ENCODE assay signal across 35 mouse cellular contexts in the genomic region with DNA sequence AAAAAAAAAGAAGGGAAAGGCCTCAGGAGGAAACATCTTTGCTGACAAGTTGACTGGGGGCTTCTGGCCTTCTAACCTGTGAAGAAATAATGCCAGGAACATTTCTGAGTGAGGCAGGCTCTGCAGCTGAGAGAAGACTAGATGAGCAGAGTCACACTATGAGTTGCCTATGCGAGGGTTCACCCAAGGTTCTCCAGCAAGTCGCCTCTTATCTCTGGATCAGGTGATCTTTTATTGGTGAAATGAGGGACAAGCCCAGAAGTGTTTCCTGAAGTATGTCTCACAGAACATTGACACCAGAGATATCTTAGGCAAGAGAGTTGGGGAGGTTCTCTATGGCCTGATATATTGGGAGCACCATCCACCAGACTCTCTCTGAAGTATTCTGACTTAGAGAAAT. TPM values are rescaled to one million over a fixed set of nuclear protein-coding genes. Genes with fewer than 3 reads are reported as not detected.
"Had no signal": no experiment of that assay in that cellular context is flagged by ENCODE, and none has a peak within 500 bp of the region (broad histone marks: within the 10 kb centered on the region; RNA-seq: fewer than 3 reads in every experiment).

No protein-coding gene starts in this region.

- H3K4me3 ChIP-seq: embryonic facial prominence, embryonic 10.5 days; embryonic facial prominence, embryonic 12.5 days; embryonic facial prominence, embryonic 13.5 days; embryonic facial prominence, embryonic 15.5 days; erythroblast, embryonic 14.5 days; forebrain, embryonic 10.5 days; forebrain, embryonic 12.5 days; forebrain, embryonic 13.5 days; forebrain, embryonic 15.5 days; gastrocnemius, adult 2 months; heart, adult 2 months had no signal

- H3K9me3 ChIP-seq: embryonic facial prominence, embryonic 10.5 days; embryonic facial prominence, embryonic 12.5 days; embryonic facial prominence, embryonic 13.5 days; embryonic facial prominence, embryonic 15.5 days; forebrain, embryonic 10.5 days; forebrain, embryonic 12.5 days; forebrain, embryonic 13.5 days; forebrain, embryonic 15.5 days had no signal

- H3K4me1 ChIP-seq: embryonic facial prominence, embryonic 10.5 days; embryonic facial prominence, embryonic 12.5 days; embryonic facial prominence, embryonic 13.5 days; embryonic facial prominence, embryonic 15.5 days; forebrain, embryonic 10.5 days; forebrain, embryonic 12.5 days; forebrain, embryonic 13.5 days; forebrain, embryonic 15.5 days had no signal

- H3K9ac ChIP-seq: embryonic facial prominence, embryonic 12.5 days; embryonic facial prominence, embryonic 13.5 days; embryonic facial prominence, embryonic 15.5 days; forebrain, embryonic 12.5 days; forebrain, embryonic 13.5 days; forebrain, embryonic 15.5 days; forebrain, postnatal 0 days had no signal

- H3K36me3 ChIP-seq: embryonic facial prominence, embryonic 10.5 days; embryonic facial prominence, embryonic 12.5 days; embryonic facial prominence, embryonic 13.5 days; embryonic facial prominence, embryonic 15.5 days; forebrain, embryonic 10.5 days; forebrain, embryonic 12.5 days; forebrain, embryonic 15.5 days had no signal

- H3K27ac ChIP-seq: embryonic facial prominence, embryonic 10.5 days; embryonic facial prominence, embryonic 12.5 days; embryonic facial prominence, embryonic 13.5 days; embryonic facial prominence, embryonic 15.5 days; forebrain, embryonic 10.5 days; forebrain, embryonic 12.5 days; forebrain, embryonic 13.5 days; forebrain, embryonic 15.5 days; gastrocnemius, adult 2 months; heart, adult 2 months had no signal

- ATAC-seq: forebrain, embryonic 13.5 days; forebrain, embryonic 14.5 days; forebrain, embryonic 15.5 days; forebrain, embryonic 16.5 days; forebrain, postnatal 0 days had no signal

- DNase-seq: cerebellum, adult 8-10 months; cerebellum, adult 9-10 months; cerebellum, adult 9-11 months; cerebellum, postnatal 10 days; cerebellum, postnatal 14 days; cerebellum, postnatal 25 days; cerebellum, postnatal 36 days; embryo, embryonic 11 days; forebrain, postnatal 0 days; gastrocnemius, adult 2 months; gastrocnemius, postnatal 10 days; gastrocnemius, postnatal 14 days; gastrocnemius, postnatal 25 days; gastrocnemius, postnatal 36 days; heart, adult 11 months; heart, adult 18-20 months; heart, adult 2 months had no signal

- H3K4me2 ChIP-seq: embryonic facial prominence, embryonic 12.5 days; embryonic facial prominence, embryonic 13.5 days; embryonic facial prominence, embryonic 15.5 days; forebrain, embryonic 12.5 days; forebrain, embryonic 13.5 days; forebrain, embryonic 15.5 days had no signal

- H3K27me3 ChIP-seq: embryonic facial prominence, embryonic 13.5 days; embryonic facial prominence, embryonic 15.5 days; forebrain, embryonic 12.5 days; forebrain, embryonic 13.5 days; forebrain, embryonic 15.5 days had no signal

RNA-seq across cellular contexts. Expression of gene Tbx20, which starts 18.0 kb away (rescaled TPM):
- total RNA-seq: common myeloid progenitor, adult 5-6 weeks; gastrocnemius, adult 18-20 months; gastrocnemius, adult 2 months; gastrocnemius, adult 8-10 months; gastrocnemius, postnatal 10 days; gastrocnemius, postnatal 14 days; gastrocnemius, postnatal 25 days; gastrocnemius, postnatal 36 days; granulocyte monocyte progenitor cell, adult 5-6 weeks had no signal
- polyA plus RNA-seq: cortical plate, adult 2 months; embryonic facial prominence, embryonic 15.5 days; erythroblast, embryonic 14.5 days; forebrain, embryonic 16.5 days; forebrain, postnatal 0 days; frontal cortex, adult 2 months; gonadal fat pad, adult 2 months had no signal
